Mouse (Mus musculus): ENCODE measurements around the gene Dbndd2. TPM values are rescaled to one million over a fixed set of nuclear protein-coding genes. Genes with fewer than 3 reads are reported as not detected.

The Dbndd2 gene
- 5.3 and 9.2 TPM in 2 replicates for polyA plus RNA-seq (2015; fragmentation: Nextera tagmentation; extraction: Ambion mirVana)

DNA sequence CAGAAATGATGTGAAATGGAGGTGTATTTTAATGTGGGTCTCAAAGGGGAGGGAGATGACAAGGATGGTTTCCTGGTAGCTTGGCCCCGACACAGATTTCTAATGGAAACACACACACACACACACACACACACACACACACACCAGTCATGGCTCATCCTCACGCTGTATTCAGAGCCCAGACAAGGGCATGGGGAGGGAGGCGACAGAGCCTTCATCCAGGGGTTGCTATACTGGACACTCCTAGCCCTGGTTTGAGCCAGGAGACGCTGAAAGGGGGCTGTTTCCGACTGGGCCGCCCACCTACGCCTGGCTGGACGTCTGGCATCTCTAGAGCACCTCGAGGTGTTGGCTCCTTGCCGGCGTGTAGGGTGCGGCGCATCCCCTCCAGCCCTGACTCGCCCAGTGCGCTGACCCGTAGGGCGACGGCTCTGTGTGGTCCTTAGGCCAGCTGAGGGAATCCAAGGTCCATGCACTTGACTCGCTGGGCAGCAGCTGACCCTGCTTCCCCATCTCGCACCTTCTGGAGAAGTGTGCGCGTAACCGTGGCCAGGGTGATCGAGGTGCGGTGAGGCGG lies at the start of gene Dbndd2:
Gene Dbndd2, plus strand, starts transcription at position 426 of the 577 bp plus-strand sequence.
- peak within 1 kb of the TSS; percentile 74 for H3K4me3 ChIP-seq (replicated peaks; ENCODE audit: low read length)
- H3K27ac ChIP-seq (ENCODE audit: low read length), result no peak within 1 kb of the TSS
- ATAC-seq, result peak; percentile 53
- peak within 1 kb of the TSS; percentile 99 for H3K4me2 ChIP-seq (ENCODE audit: low read length)
- H3K9ac ChIP-seq (replicated peaks; ENCODE audit: low read depth, low read length), result peak within 1 kb of the TSS; percentile 67
- H3K9me3 ChIP-seq (ENCODE audit: control insufficient read depth, low read length), result no peaks in the 10 kb centered on the region
- peaks cover 5% of the 10 kb centered on the region; the same call in 1 of the 2 replicates for H3K36me3 ChIP-seq (ENCODE audit: control insufficient read depth, insufficient read depth)
- peaks cover 16% of the 10 kb centered on the region for H3K4me1 ChIP-seq (replicated peaks; ENCODE audit: control insufficient read depth, insufficient read depth, low read length)
- 1% methylated on average over 26 of the region's 26 CpGs for WGBS
- H3K27me3 ChIP-seq (replicated peaks; ENCODE audit: control insufficient read depth, insufficient read depth, low read length), result peaks cover 2% of the 10 kb centered on the region; the same call in 1 of the 2 replicates

DNA sequence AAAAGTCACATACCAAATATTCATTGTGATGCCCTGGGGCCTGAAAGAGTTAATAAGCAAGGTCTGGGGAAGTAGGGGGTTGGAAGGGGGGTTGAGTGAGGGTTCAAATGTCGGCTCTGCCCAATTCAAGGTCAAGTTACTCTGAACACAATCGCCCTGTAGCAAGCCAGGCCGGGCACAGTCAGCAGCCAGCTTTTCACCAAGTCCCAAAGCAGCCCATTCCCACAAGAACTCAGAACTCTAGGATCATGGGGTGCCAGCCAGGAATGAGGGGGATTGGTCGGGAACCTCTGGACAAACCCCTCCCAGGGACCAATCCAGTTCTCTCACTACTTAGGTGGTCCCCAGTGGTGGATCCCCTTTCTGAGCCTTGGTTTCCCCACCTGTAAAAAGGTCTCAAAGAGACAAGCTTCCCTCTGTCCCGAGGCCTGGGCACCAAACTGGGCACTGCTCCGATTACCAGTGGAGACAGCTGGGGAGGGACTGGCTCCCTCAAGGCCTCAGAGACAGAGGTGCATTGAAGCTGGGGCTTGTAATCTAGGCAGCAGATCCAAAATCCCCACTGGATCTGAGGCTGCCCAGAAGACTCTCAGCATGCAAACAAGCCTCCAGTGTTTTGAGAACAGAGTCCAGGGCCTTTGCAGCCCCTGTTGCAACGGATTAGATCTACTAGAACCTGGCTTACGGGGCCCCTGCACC lies 49.5 kb upstream of the Dbndd2 start:
- Histone ChIP-seq H3K27me3 (replicated peaks; ENCODE audit: control insufficient read depth, insufficient read depth, low read length) (no peaks in the 10 kb centered on the region), H3K36me3 (ENCODE audit: control insufficient read depth, insufficient read depth) (no peaks in the 10 kb centered on the region), H3K27ac (ENCODE audit: low read length) (no peak overlapping the region), H3K9me3 (ENCODE audit: control insufficient read depth, low read length) (no peaks in the 10 kb centered on the region), H3K4me3 (replicated peaks; ENCODE audit: low read length) (no peak overlapping the region), H3K4me1 (replicated peaks; ENCODE audit: control insufficient read depth, insufficient read depth, low read length) (no peaks in the 10 kb centered on the region), H3K9ac (replicated peaks; ENCODE audit: low read depth, low read length) (no peak overlapping the region), H3K4me2 (ENCODE audit: low read length) (no peak overlapping the region)
- ATAC-seq, result no peak
- 22% methylated on average over 8 of the region's 8 CpGs for WGBS

DNA sequence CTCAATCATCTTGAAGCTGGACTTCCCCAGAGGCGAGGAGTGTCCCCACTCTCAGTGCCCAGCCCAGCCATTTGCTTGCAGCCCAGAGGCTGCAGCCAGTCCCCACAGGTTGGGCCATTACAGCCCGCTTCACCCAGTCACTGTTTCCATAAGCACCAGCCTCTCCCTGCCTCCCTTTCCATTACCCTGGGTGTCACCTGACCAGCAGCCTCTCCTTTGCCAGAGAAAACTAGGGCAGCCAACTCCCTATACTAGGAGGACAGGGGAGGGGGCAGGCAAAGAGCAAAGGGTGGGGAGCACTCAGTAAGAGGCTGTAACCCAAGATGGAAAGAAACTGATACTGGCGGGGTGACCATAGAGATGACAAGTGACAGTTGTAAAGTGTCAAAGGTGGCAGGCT lies 48.9 kb upstream of the Dbndd2 start:
- no peaks in the 10 kb centered on the region for H3K9me3 ChIP-seq (ENCODE audit: control insufficient read depth, low read length)
- WGBS, result 68% methylated on average over 3 of the region's 3 CpGs
- H3K27me3 ChIP-seq (replicated peaks; ENCODE audit: control insufficient read depth, insufficient read depth, low read length), result peaks cover under 1% of the 10 kb centered on the region; the same call in 1 of the 2 replicates
- no peaks in the 10 kb centered on the region for H3K36me3 ChIP-seq (ENCODE audit: control insufficient read depth, insufficient read depth)
- H3K4me1 ChIP-seq (replicated peaks; ENCODE audit: control insufficient read depth, insufficient read depth, low read length), result peaks cover under 1% of the 10 kb centered on the region; the same call in 1 of the 2 replicates
- no peak overlapping the region for H3K4me2 ChIP-seq (ENCODE audit: low read length)
- no peak overlapping the region for H3K4me3 ChIP-seq (replicated peaks; ENCODE audit: low read length)
- no peak for ATAC-seq
- H3K9ac ChIP-seq (replicated peaks; ENCODE audit: low read depth, low read length), result no peak overlapping the region
- H3K27ac ChIP-seq (ENCODE audit: low read length), result no peak overlapping the region

DNA sequence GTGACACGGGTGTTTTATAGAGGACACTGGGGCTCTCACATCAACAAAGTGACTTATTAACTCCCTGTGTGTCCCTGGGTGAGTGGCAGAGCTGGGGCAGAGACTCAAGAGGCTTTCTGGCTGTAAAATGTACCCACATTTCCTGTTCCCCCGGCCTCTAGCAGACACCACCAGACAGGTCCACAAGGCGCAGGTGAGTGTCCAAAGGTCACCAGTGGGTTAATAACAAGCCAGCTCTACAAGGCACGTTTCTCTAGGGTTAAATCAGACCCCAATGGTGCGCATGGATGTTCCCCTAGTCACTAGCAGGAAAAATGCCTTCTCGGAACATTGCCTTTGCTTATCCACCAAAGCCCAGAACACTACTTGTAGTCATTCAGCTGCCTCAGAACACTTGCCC lies 48.2 kb upstream of the Dbndd2 start:
- 87% methylated on average over 6 of the region's 6 CpGs for WGBS
- no peaks in the 10 kb centered on the region for H3K9me3 ChIP-seq (ENCODE audit: control insufficient read depth, low read length)
- no peak overlapping the region for H3K27ac ChIP-seq (ENCODE audit: low read length)
- H3K4me2 ChIP-seq (ENCODE audit: low read length), result no peak overlapping the region
- peaks cover 8% of the 10 kb centered on the region for H3K4me1 ChIP-seq (replicated peaks; ENCODE audit: control insufficient read depth, insufficient read depth, low read length)
- peaks cover 4% of the 10 kb centered on the region; the same call in 1 of the 2 replicates for H3K27me3 ChIP-seq (replicated peaks; ENCODE audit: control insufficient read depth, insufficient read depth, low read length)
- no peaks in the 10 kb centered on the region for H3K36me3 ChIP-seq (ENCODE audit: control insufficient read depth, insufficient read depth)
- ATAC-seq, result no peak
- no peak overlapping the region for H3K4me3 ChIP-seq (replicated peaks; ENCODE audit: low read length)
- no peak overlapping the region for H3K9ac ChIP-seq (replicated peaks; ENCODE audit: low read depth, low read length)

DNA sequence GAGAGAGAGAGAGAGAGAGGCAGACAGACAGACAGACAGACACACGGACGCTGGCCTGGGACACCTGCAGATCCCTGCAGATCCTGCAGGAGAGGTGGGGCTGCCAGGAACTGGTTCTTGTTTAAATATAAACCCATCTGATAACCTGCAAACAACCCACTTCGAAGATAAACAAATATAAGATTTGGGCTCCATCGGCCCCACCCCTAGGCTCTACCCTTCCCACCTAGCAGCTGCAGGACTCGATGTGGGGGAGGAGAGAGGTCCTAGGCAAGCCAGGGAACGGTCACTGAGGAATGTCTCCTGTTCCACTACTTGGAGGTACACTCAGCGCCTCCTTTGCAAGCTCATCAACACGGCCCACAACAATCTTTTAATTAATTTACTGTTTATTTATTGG lies 47.6 kb upstream of the Dbndd2 start:
- no peak overlapping the region for H3K27ac ChIP-seq (ENCODE audit: low read length)
- peaks cover 4% of the 10 kb centered on the region; the same call in 1 of the 2 replicates for H3K27me3 ChIP-seq (replicated peaks; ENCODE audit: control insufficient read depth, insufficient read depth, low read length)
- no peaks in the 10 kb centered on the region for H3K9me3 ChIP-seq (ENCODE audit: control insufficient read depth, low read length)
- H3K4me2 ChIP-seq (ENCODE audit: low read length), result no peak overlapping the region
- no peak overlapping the region for H3K9ac ChIP-seq (replicated peaks; ENCODE audit: low read depth, low read length)
- no peak overlapping the region for H3K4me3 ChIP-seq (replicated peaks; ENCODE audit: low read length)
- ATAC-seq, result no peak
- WGBS, result 67% methylated on average over 8 of the region's 8 CpGs
- no peaks in the 10 kb centered on the region for H3K36me3 ChIP-seq (ENCODE audit: control insufficient read depth, insufficient read depth)
- H3K4me1 ChIP-seq (replicated peaks; ENCODE audit: control insufficient read depth, insufficient read depth, low read length), result peaks cover 11% of the 10 kb centered on the region

DNA sequence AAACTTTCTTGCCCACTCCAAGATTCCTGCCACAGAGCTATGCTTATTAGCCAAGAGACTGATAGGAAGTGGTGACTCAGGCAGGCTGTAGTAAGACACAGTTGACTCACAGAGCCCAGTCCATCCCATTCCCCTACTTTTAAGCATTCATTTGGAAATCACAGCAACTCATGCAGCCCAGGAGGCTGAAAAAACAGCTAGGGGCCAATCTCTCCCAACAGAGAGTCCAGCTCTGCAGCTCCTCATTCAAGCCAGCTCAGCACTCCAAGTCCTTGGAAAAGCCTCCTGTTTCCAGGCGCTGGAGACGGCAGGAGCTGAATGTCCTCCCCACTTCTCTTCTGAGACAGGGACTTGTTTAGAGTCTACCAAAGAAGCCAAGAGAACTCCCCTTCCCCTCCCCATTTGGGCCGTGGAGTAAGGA lies 46.9 kb upstream of the Dbndd2 start:
- ATAC-seq, result no peak

DNA sequence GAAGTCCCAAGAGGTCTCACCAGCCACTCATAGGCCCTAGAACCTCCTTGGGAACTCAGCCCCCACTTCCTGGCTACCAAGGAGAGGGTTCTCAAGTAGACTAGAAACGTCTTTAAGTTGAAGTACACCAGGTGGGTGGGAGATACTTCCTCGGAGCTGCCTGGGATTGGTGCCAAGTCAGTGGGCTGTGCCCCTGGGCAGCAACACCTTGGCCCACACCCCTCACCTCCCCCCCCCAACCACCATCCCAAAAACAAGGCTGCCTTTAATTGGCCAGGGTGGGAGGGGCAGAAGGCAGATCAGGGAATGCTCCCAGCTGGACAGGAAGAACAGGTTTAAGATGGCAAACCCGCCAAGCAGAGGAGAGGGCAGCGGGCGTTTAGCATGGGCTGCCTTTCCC lies 45.6 kb upstream of the Dbndd2 start:
- no peak for ATAC-seq
- H3K4me2 ChIP-seq (ENCODE audit: low read length), result no peak overlapping the region
- H3K9me3 ChIP-seq (ENCODE audit: control insufficient read depth, low read length), result no peaks in the 10 kb centered on the region
- WGBS, result 78% methylated on average over 5 of the region's 5 CpGs
- H3K27me3 ChIP-seq (replicated peaks; ENCODE audit: control insufficient read depth, insufficient read depth, low read length), result peaks cover 7% of the 10 kb centered on the region; the same call in 1 of the 2 replicates
- no peak overlapping the region for H3K4me3 ChIP-seq (replicated peaks; ENCODE audit: low read length)
- no peaks in the 10 kb centered on the region for H3K36me3 ChIP-seq (ENCODE audit: control insufficient read depth, insufficient read depth)
- no peak overlapping the region for H3K9ac ChIP-seq (replicated peaks; ENCODE audit: low read depth, low read length)
- peaks cover 15% of the 10 kb centered on the region for H3K4me1 ChIP-seq (replicated peaks; ENCODE audit: control insufficient read depth, insufficient read depth, low read length)
- H3K27ac ChIP-seq (ENCODE audit: low read length), result no peak overlapping the region

More for the DNA sequence above, 46.9 kb upstream of the Dbndd2 start:
- Histone ChIP-seq H3K4me1 (replicated peaks; ENCODE audit: control insufficient read depth, insufficient read depth, low read length) (peaks cover 15% of the 10 kb centered on the region), H3K4me2 (ENCODE audit: low read length) (no peak overlapping the region), H3K9ac (replicated peaks; ENCODE audit: low read depth, low read length) (no peak overlapping the region), H3K4me3 (replicated peaks; ENCODE audit: low read length) (no peak overlapping the region), H3K36me3 (ENCODE audit: control insufficient read depth, insufficient read depth) (no peaks in the 10 kb centered on the region), H3K9me3 (ENCODE audit: control insufficient read depth, low read length) (no peaks in the 10 kb centered on the region), H3K27ac (ENCODE audit: low read length) (no peak overlapping the region), H3K27me3 (replicated peaks; ENCODE audit: control insufficient read depth, insufficient read depth, low read length) (peaks cover 4% of the 10 kb centered on the region; the same call in 1 of the 2 replicates)
- 63% methylated on average over 3 of the region's 3 CpGs for WGBS

DNA sequence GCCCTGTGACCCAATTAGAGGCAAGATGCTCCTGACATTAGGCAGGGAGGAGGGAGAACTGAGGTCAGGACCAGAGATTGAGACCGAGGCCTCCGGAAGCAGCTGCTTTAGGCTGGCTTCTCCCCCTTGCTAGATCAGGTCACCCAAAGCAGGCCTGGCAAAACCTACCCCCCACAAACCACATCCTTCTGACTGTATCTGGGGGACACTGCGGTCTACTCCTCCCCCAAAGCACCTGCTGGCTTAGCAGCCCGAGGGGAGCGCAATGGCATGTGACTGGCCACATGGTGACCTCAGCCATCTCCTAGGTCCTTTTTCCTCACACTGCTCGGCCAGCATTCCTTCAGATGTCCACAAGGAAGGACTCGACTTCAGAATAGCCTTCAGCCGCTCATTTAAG lies 44.8 kb upstream of the Dbndd2 start:
- ATAC-seq, result no peak
- no peak overlapping the region for H3K4me2 ChIP-seq (ENCODE audit: low read length)
- no peak overlapping the region for H3K4me3 ChIP-seq (replicated peaks; ENCODE audit: low read length)
- peaks cover 15% of the 10 kb centered on the region for H3K4me1 ChIP-seq (replicated peaks; ENCODE audit: control insufficient read depth, insufficient read depth, low read length)
- H3K27me3 ChIP-seq (replicated peaks; ENCODE audit: control insufficient read depth, insufficient read depth, low read length), result peaks cover 7% of the 10 kb centered on the region; the same call in 1 of the 2 replicates
- H3K27ac ChIP-seq (ENCODE audit: low read length), result no peak overlapping the region
- no peaks in the 10 kb centered on the region for H3K9me3 ChIP-seq (ENCODE audit: control insufficient read depth, low read length)
- no peaks in the 10 kb centered on the region for H3K36me3 ChIP-seq (ENCODE audit: control insufficient read depth, insufficient read depth)
- 43% methylated on average over 8 of the region's 8 CpGs for WGBS
- H3K9ac ChIP-seq (replicated peaks; ENCODE audit: low read depth, low read length), result no peak overlapping the region

DNA sequence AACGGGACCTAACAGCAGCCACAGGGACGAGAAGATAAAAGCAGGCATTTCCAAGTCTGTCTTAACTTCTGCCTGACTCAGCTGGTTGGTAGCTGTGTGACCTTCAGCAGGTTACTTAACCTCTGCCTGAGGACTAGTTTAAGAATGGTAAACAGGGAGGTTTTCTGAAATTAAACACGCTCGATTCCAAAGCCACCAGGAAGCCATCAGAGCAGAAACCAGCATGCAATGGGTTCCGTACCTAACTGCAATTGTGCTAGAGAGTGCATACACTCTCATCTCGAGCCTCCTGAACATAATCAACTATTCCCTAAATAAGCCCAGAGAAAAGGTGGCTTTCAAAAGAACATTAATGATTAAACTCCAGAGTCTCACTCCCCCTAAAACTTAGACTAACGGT lies 44.2 kb upstream of the Dbndd2 start:
- Histone ChIP-seq H3K4me2 (ENCODE audit: low read length) (no peak overlapping the region), H3K4me3 (replicated peaks; ENCODE audit: low read length) (no peak overlapping the region; the same call in 1 of the 2 replicates), H3K4me1 (replicated peaks; ENCODE audit: control insufficient read depth, insufficient read depth, low read length) (peaks cover 15% of the 10 kb centered on the region), H3K9me3 (ENCODE audit: control insufficient read depth, low read length) (no peaks in the 10 kb centered on the region), H3K27ac (ENCODE audit: low read length) (no peak overlapping the region), H3K27me3 (replicated peaks; ENCODE audit: control insufficient read depth, insufficient read depth, low read length) (peaks cover 7% of the 10 kb centered on the region; the same call in 1 of the 2 replicates), H3K36me3 (ENCODE audit: control insufficient read depth, insufficient read depth) (no peaks in the 10 kb centered on the region), H3K9ac (replicated peaks; ENCODE audit: low read depth, low read length) (no peak overlapping the region)
- no peak for ATAC-seq
- WGBS, result 37% methylated on average over 7 of the region's 7 CpGs
